Comparison of ENCODE assay signal across 8 mouse cellular contexts in the genomic region with DNA sequence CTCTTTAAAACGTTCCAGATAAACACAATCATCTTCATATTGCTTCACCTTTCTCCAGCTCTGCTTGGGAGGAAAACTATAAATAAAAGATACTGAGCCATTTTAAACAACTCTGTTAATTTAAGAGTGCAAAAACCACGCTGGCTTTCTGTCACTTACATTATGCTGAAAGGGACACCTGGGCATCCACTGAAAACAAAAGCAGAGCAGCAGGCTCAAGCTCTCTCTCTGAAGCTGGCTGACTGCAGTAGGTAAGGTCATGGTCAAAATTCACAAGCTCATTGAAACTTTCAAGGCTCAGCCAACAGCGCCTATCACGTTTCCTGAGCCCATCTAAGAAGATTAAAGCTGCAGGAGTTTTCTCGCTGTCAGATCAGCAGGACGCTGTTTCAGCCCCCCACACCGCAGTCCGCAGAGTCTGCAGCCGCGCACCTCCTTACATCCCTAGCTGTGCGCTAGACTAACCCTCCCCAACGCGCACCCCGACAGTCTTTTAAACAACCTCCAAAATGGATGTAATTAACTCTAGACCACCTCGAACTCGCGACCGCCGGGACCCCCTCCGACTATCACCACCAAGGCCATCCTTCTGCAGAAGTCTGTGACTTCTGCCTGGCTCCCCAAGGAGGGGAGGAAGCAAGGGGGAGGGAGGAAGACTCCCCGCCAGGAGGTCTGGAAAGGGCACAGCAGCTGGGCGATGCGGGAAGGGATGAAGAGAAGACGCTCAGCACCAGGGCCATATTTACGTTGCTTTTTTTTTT. TPM values are rescaled to one million over a fixed set of nuclear protein-coding genes. Genes with fewer than 3 reads are reported as not detected.
DNase-seq lines count a peak whose midpoint lies in the region; ATAC-seq lines count a peak whose summit lies in the region.

No protein-coding gene starts in this region.

- peak overlapping the region; percentile 94 for H3K27ac ChIP-seq in heart, embryonic 13.5 days (replicated peaks)

- H3K27me3 ChIP-seq in heart, embryonic 13.5 days (replicated peaks), result no peaks in the 10 kb centered on the region; the same call in 1 of the 2 replicates

- H3K4me2 ChIP-seq in heart, embryonic 13.5 days, result peak overlapping the region; percentile 96

- ATAC-seq in heart, embryonic 13.5 days (ENCODE audit: extremely low read depth, insufficient number of reproducible peaks, low FRiP score, low TSS enrichment), result no peak
- ATAC-seq in monocyte, adult 5-6 weeks (replicated peaks; ENCODE audit: insufficient number of reproducible peaks, low FRiP score, low TSS enrichment, poor library complexity, severe bottlenecking), result no peak

- H3K4me1 ChIP-seq in heart, embryonic 13.5 days, result peaks cover 42% of the 10 kb centered on the region

- no peaks in the 10 kb centered on the region for H3K9me3 ChIP-seq in heart, embryonic 13.5 days

- H3K4me3 ChIP-seq in heart, embryonic 13.5 days, result peak overlapping the region; percentile 94

- DNase-seq in 3134 (ENCODE audit: extremely low read depth, insufficient read length, low spot score) (peak; percentile 42), ES-CJ7 (ENCODE audit: low read depth, low spot score) (peak; percentile 43)
- peak; percentile 33 to 38 for DNase-seq in cerebellum, postnatal 25 days
- DNase-seq in kidney, postnatal 10 days, result peak; percentile 55
- peak; percentile 31 for DNase-seq in lung, postnatal 4 days
- peak; percentile 24 for DNase-seq in right cerebral cortex, postnatal 25 days

- under 1% methylated on average over 25 of the region's 25 CpGs for WGBS in heart, embryonic 13.5 days

- peak overlapping the region; percentile 91 for H3K9ac ChIP-seq in heart, embryonic 13.5 days

- 0 out of 2 replicates have a peak, but pooled peaks cover under 1% of the 10 kb centered on the region for H3K36me3 ChIP-seq in heart, embryonic 13.5 days

RNA-seq across cellular contexts. Expression of gene Pip4k2a, which starts 1.3 kb away (rescaled TPM):
- polyA plus RNA-seq in heart, embryonic 13.5 days (2015; fragmentation: Nextera tagmentation; extraction: Ambion mirVana), result 5.8 and 6.6 TPM in 2 replicates
- total RNA-seq in monocyte, adult 5-6 weeks (2017), result 117 to 157 TPM (median 133 TPM) in 3 replicates

RNA-seq across cellular contexts. Expression of gene 4930426L09Rik, which starts 1.5 kb away (rescaled TPM):
- polyA plus RNA-seq in heart, embryonic 13.5 days (2015; fragmentation: Nextera tagmentation; extraction: Ambion mirVana), result 0.29 TPM in 2 replicates
- total RNA-seq in monocyte, adult 5-6 weeks (2017), result 1.7 to 2.6 TPM (median 2.0 TPM) in 3 replicates
